In the genomic region with DNA sequence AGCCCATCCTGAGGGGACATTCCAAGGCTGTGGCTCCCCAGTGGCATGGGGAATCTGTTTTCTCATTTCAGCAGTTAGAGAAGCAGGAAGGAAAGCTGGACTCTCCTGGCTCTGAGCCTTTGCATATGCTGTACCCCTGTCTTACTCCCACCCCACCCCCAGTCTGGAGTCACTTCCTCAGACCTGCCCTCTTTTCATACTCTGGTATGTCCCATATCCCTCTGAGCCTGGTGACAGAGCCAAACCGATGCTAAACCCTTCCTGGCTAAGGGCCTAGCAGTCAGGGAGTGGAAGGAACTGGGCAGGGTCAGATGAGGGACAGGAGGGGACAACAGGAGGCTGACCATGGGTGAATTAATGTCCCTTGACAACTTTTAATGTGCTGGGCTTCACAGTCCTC, we compare ENCODE assay signal across 12 mouse cellular contexts.
DNase-seq lines count a peak whose midpoint lies in the region; ATAC-seq lines count a peak whose summit lies in the region.
"Had no signal": no experiment of that assay in that cellular context is flagged by ENCODE, and none has a peak within 500 bp of the region (broad histone marks: within the 10 kb centered on the region; RNA-seq: fewer than 3 reads in every experiment).

No protein-coding gene starts in this region.

- H3K9ac ChIP-seq in forebrain, embryonic 11.5 days (ENCODE audit: low read length): no peak overlapping the region

- no peaks in the 10 kb centered on the region for H3K36me3 ChIP-seq in forebrain, embryonic 10.5 days (replicated peaks)
- no peaks in the 10 kb centered on the region; the same call in 1 of the 2 replicates for H3K36me3 ChIP-seq in forebrain, embryonic 11.5 days (ENCODE audit: control insufficient read depth, insufficient read depth, low read length)
- H3K36me3 ChIP-seq: midbrain, embryonic 10.5 days had no signal

- H3K27me3 ChIP-seq in forebrain, embryonic 10.5 days (ENCODE audit: poor library complexity, severe bottlenecking): no peaks in the 10 kb centered on the region
- H3K27me3 ChIP-seq in forebrain, embryonic 11.5 days (ENCODE audit: control insufficient read depth, insufficient read depth, low read length): no peaks in the 10 kb centered on the region

- intact Hi-C loops in heart, postnatal 25 days (cut with DNase I): no loop called here
- intact Hi-C loops in gastrocnemius, postnatal 36 days (cut with DNase I): no loop called here

- no peaks in the 10 kb centered on the region for H3K9me3 ChIP-seq in forebrain, embryonic 10.5 days
- H3K9me3 ChIP-seq in forebrain, embryonic 11.5 days (ENCODE audit: control insufficient read depth, low read length): no peaks in the 10 kb centered on the region
- H3K9me3 ChIP-seq: midbrain, embryonic 10.5 days had no signal

- H3K4me1 ChIP-seq in forebrain, embryonic 10.5 days: 0 out of 2 replicates have a peak, but pooled peaks cover 8% of the 10 kb centered on the region
- H3K4me1 ChIP-seq in forebrain, embryonic 11.5 days (replicated peaks; ENCODE audit: control insufficient read depth, insufficient read depth, low read length): no peaks in the 10 kb centered on the region

- no peak overlapping the region for H3K4me2 ChIP-seq in forebrain, embryonic 11.5 days (ENCODE audit: low read depth, low read length, severe bottlenecking)

- ATAC-seq in forebrain, embryonic 11.5 days (replicated peaks; ENCODE audit: low FRiP score): no peak

- DNase-seq in forebrain, embryonic 10.5 days (ENCODE audit: extremely low spot score, low spot score): no peak
- no peak for DNase-seq in forebrain, embryonic 11.5 days (ENCODE audit: low spot score)
- DNase-seq in adrenal gland, postnatal 14 days: peak; percentile 50
- DNase-seq in heart, postnatal 25 days (ENCODE audit: low spot score): peak; percentile 7
- DNase-seq in kidney, postnatal 4 days: peak; percentile 52 to 62
- no peak for DNase-seq in cerebellum, adult 11 months
- no peak for DNase-seq in gastrocnemius, postnatal 36 days
- DNase-seq in spleen, adult 12 weeks (ENCODE audit: low spot score): no peak
- DNase-seq: cerebellum, adult 18-20 months; layer of hippocampus, postnatal 36 days had no signal

- 0 out of 2 replicates have a peak overlapping the region, but pooled peaks have one; percentile 20 for H3K27ac ChIP-seq in forebrain, embryonic 10.5 days
- H3K27ac ChIP-seq in forebrain, embryonic 11.5 days (ENCODE audit: low read depth, low read length): no peak overlapping the region
- H3K27ac ChIP-seq: midbrain, embryonic 10.5 days had no signal

- 57% methylated on average over 1 of the region's 1 CpGs for WGBS in forebrain, embryonic 10.5 days
- 65% methylated on average over 1 of the region's 1 CpGs for whole genome bisulfite sequencing in forebrain, embryonic 11.5 days

- H3K4me3 ChIP-seq in forebrain, embryonic 10.5 days: no peak overlapping the region
- H3K4me3 ChIP-seq in forebrain, embryonic 11.5 days (ENCODE audit: low read depth, low read length): no peak overlapping the region
- H3K4me3 ChIP-seq: erythroblast, embryonic 14.5 days; midbrain, embryonic 10.5 days had no signal

Comparison
In these comparisons a context has a peak if more than half of its experiments do, and no peak if none do; other contexts are left out.
1. DNase-seq: peak in adrenal gland, postnatal 14 days (single experiment), heart, postnatal 25 days (single experiment) and kidney, postnatal 4 days (2 of 2); none in forebrain, embryonic 10.5 days (single experiment), forebrain, embryonic 11.5 days (single experiment), cerebellum, adult 11 months (single experiment), gastrocnemius, postnatal 36 days (0 of 2) and spleen, adult 12 weeks (single experiment).